Mouse (Mus musculus): Measurements from ENCODE around the gene 1520401A03Rik. TPM values are rescaled to one million over a fixed set of nuclear protein-coding genes. Genes with fewer than 3 reads are reported as not detected.
"Not testable (repeated sequence)": the region's sequence is repeated elsewhere in the genome, so short reads cannot be mapped to it uniquely, and the experiment has no call there.

1520401A03Rik gene
- 0.22 TPM in 1 of 2 replicates, not detected in the other for polyA plus RNA-seq (2012; ENCODE audit: insufficient read depth, low replicate concordance)

GRCm38 (mm10) chr17:23722376-23723125 lies at the start of gene 1520401A03Rik:
Gene 1520401A03Rik (minus strand): TSS chr17:23722783.
- Histone ChIP-seq H3K4me1 (peaks cover 26% of the 10 kb centered on the region), H3K9me3 (no peaks in the 10 kb centered on the region), H3K27me3 (replicated peaks) (peaks cover 43% of the 10 kb centered on the region), H3K4me3 (replicated peaks) (no peak within 1 kb of the TSS), H3K36me3 (replicated peaks; ENCODE audit: low read length) (no peaks in the 10 kb centered on the region)
- no peak for TF ChIP-seq GATA1 (IDR thresholded peaks at IDR 0.05; ENCODE audit: borderline replicate concordance, low read length)
- TF ChIP-seq FLI1 (IDR thresholded peaks at IDR 0.05; ENCODE audit: low read length): no peak

GRCm38 (mm10) chr17:23772219-23772556 lies 49.6 kb upstream of the 1520401A03Rik start:
- peaks cover 34% of the 10 kb centered on the region for H3K4me1 ChIP-seq
- not testable (repeated sequence) for H3K27me3 ChIP-seq (replicated peaks); H3K36me3 ChIP-seq (replicated peaks; ENCODE audit: low read length); H3K9me3 ChIP-seq; H3K4me3 ChIP-seq (replicated peaks)

DNA sequence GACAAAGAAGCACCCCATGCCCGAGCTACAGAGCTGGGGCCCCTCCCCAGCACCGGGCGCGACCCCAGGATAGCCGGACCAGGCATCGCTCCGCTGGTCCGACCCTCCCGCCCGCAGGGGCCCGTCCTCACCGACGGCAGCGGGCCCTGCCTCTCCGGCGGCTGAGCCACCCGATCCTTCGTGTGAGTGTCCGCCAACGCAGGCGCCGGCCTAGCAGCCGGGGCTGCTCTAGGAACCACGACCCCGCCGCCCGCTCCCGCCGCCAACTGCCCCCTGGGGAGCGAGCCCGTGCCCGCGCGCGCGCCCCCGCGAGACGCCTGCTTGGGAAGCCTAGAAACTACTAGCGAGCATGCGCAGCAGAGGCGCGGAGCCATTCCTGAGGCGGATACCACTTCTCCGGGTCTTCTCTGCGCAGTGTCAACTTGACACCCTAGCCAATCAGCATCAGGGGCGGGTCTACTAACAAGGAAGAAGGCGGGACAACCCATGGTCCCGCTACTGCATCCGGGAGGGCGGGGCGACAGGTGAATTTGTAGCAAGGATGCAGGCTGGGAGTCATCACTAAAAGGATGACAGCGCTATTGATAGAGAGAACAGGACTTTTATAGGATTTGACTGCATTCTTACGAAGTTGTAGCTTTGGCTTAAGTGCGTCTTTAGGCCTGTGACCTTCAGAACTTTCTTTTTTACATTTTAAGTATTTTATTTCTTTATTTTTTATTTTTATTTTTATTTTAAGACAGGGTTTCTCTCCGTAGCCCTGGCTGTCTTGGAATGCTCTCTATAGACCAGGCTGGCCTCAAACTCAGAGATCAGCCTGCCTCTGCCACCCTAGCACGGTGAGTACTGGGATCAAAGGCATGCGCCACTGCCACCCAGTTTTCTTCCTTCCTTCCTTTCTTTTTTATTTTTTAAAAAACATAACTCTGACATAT lies 49.0 kb upstream of the 1520401A03Rik start, which contains the start of gene Flywch1:
Gene Flywch1, minus strand, starts transcription at position 319 of the 935 bp plus-strand sequence.
- no peaks in the 10 kb centered on the region for H3K27me3 ChIP-seq (replicated peaks)
- TF ChIP-seq GATA1 (IDR thresholded peaks at IDR 0.05; ENCODE audit: borderline replicate concordance, low read length): no peak
- no peak for TF ChIP-seq FLI1 (IDR thresholded peaks at IDR 0.05; ENCODE audit: low read length)

GRCm38 (mm10) chr17:23770896-23771283 lies 48.3 kb upstream of the 1520401A03Rik start:
- TF ChIP-seq GATA1 (IDR thresholded peaks at IDR 0.05; ENCODE audit: borderline replicate concordance, low read length): no peak
- TF ChIP-seq FLI1 (IDR thresholded peaks at IDR 0.05; ENCODE audit: low read length): no peak
- H3K4me3 ChIP-seq (replicated peaks): peak overlapping the region; percentile 96
- peaks cover 6% of the 10 kb centered on the region for H3K36me3 ChIP-seq (replicated peaks; ENCODE audit: low read length)
- no peaks in the 10 kb centered on the region for H3K9me3 ChIP-seq
- H3K4me1 ChIP-seq: peaks cover 24% of the 10 kb centered on the region
- H3K27me3 ChIP-seq (replicated peaks): no peaks in the 10 kb centered on the region

More for the DNA sequence above, 49.0 kb upstream of the 1520401A03Rik start, which contains the start of gene Flywch1:
- peaks cover 28% of the 10 kb centered on the region for H3K4me1 ChIP-seq
- peak within 1 kb of the TSS; percentile 96 for H3K4me3 ChIP-seq (replicated peaks)
- H3K36me3 ChIP-seq (replicated peaks; ENCODE audit: low read length): peaks cover 6% of the 10 kb centered on the region
- no peaks in the 10 kb centered on the region for H3K9me3 ChIP-seq

- H3K36me3 ChIP-seq (replicated peaks; ENCODE audit: low read length): peaks cover 6% of the 10 kb centered on the region
- H3K27me3 ChIP-seq (replicated peaks): no peaks in the 10 kb centered on the region
- peaks cover 24% of the 10 kb centered on the region for H3K4me1 ChIP-seq
- TF ChIP-seq GATA1 (IDR thresholded peaks at IDR 0.05; ENCODE audit: borderline replicate concordance, low read length): no peak
- no peak for TF ChIP-seq FLI1 (IDR thresholded peaks at IDR 0.05; ENCODE audit: low read length)
- no peaks in the 10 kb centered on the region for H3K9me3 ChIP-seq
- H3K4me3 ChIP-seq (replicated peaks): peak overlapping the region; percentile 96
Measured at GRCm38 (mm10) chr17:23770493-23770892, 47.9 kb upstream of the 1520401A03Rik start.

DNA sequence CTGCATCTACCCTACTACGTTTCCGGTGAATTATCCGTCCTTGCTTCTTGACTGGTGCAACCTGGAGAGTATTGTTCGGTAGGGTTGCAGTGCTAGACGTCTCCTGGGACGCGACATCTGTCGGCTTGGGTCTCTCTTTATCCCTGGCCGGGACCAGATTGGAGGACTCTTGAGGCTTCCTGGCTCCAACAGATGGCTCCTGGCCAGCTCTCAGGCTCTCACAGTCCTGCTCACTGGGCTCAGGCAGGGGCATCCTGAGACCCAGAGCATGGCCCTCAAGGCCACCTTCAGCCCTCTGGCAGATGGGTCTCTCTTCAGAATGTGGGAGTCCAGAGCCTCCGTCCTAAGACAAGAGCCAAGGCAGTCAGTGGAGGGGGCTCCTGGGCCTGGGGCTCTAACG lies 40.4 kb upstream of the 1520401A03Rik start:
- TF ChIP-seq FLI1 (IDR thresholded peaks at IDR 0.05; ENCODE audit: low read length): no peak
- no peak for TF ChIP-seq GATA1 (IDR thresholded peaks at IDR 0.05; ENCODE audit: borderline replicate concordance, low read length)
- no peaks in the 10 kb centered on the region for H3K9me3 ChIP-seq
- peaks cover 7% of the 10 kb centered on the region for H3K4me1 ChIP-seq
- no peaks in the 10 kb centered on the region for H3K27me3 ChIP-seq (replicated peaks)
- H3K36me3 ChIP-seq (replicated peaks; ENCODE audit: low read length): peaks cover 50% of the 10 kb centered on the region
- H3K4me3 ChIP-seq (replicated peaks): no peak overlapping the region

DNA sequence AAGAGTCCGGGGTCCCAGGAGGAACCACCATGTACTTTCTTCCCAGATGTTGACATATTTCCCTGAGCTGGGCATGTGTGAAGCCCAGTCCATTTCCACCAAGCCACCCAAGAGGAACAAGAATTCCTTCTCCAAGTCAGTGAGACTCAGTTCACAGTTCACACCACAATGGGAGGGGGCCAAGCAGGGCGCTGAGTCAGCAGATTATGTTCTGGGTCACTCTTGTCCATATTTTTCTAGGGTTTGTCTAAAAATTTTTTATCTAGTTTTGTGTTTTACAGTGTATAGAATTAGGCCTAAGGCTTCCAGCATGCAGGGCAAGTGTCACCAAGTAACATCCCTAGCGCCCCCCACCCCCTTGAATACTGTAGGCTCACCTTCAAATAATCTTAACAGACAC lies 38.6 kb upstream of the 1520401A03Rik start:
- Histone ChIP-seq H3K4me1 (peaks cover 9% of the 10 kb centered on the region), H3K27me3 (replicated peaks) (no peaks in the 10 kb centered on the region), H3K9me3 (no peaks in the 10 kb centered on the region), H3K4me3 (replicated peaks) (no peak overlapping the region), H3K36me3 (replicated peaks; ENCODE audit: low read length) (peaks cover 66% of the 10 kb centered on the region)
- TF ChIP-seq FLI1 (IDR thresholded peaks at IDR 0.05; ENCODE audit: low read length) (no peak), GATA1 (IDR thresholded peaks at IDR 0.05; ENCODE audit: borderline replicate concordance, low read length) (no peak)

DNA sequence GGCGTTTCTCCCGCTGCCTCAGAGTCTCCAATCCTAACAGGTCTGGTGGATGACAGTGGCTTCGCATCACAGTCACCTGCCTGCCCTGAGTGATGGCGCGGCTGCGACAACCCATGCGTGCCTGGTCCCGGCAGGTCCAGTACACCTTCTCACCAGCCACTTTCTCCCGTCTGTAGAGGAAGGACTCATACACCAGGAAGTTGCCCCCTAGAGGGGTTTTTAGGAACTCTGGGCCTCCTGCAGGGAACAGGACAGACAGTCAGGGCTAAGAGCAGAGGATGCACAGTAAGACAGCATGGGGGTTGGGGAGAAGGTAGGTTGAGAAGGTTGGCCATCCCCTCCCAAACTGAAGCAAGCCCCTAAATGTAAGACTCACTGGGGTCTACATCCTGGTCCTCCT lies 37.6 kb upstream of the 1520401A03Rik start:
- peaks cover 16% of the 10 kb centered on the region for H3K4me1 ChIP-seq
- no peaks in the 10 kb centered on the region for H3K27me3 ChIP-seq (replicated peaks)
- H3K9me3 ChIP-seq: no peaks in the 10 kb centered on the region
- TF ChIP-seq FLI1 (IDR thresholded peaks at IDR 0.05; ENCODE audit: low read length) (no peak), GATA1 (IDR thresholded peaks at IDR 0.05; ENCODE audit: borderline replicate concordance, low read length) (no peak)
- H3K4me3 ChIP-seq (replicated peaks): no peak overlapping the region
- H3K36me3 ChIP-seq (replicated peaks; ENCODE audit: low read length): peaks cover 75% of the 10 kb centered on the region

DNA sequence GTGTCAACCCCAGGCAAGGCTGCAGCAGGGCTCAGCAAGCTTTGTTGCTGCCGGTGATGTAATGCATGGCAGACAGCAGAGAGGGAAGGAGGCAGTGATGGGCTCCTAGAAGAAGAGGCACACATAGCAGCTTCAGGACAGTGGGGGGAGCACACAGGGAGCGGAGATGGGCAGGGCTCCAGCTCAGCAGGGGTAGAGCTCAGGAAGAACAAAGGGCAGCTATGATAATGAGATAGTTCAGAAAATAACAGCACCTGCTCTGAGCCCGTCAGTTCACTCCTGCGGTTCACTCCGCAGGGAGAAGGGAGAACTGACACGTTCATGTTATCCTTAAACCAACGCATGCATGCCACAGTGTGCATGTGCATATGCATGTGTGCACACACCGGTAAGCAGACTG lies 36.2 kb upstream of the 1520401A03Rik start:
- no peaks in the 10 kb centered on the region for H3K27me3 ChIP-seq (replicated peaks)
- H3K36me3 ChIP-seq (replicated peaks; ENCODE audit: low read length): peaks cover 78% of the 10 kb centered on the region
- no peak overlapping the region for H3K4me3 ChIP-seq (replicated peaks)
- no peaks in the 10 kb centered on the region for H3K9me3 ChIP-seq
- peaks cover 15% of the 10 kb centered on the region for H3K4me1 ChIP-seq
- no peak for TF ChIP-seq FLI1 (IDR thresholded peaks at IDR 0.05; ENCODE audit: low read length)
- TF ChIP-seq GATA1 (IDR thresholded peaks at IDR 0.05; ENCODE audit: borderline replicate concordance, low read length): no peak

- Histone ChIP-seq H3K4me1 (peaks cover 8% of the 10 kb centered on the region), H3K36me3 (replicated peaks; ENCODE audit: low read length) (peaks cover 85% of the 10 kb centered on the region), H3K4me3 (replicated peaks) (no peak overlapping the region), H3K27me3 (replicated peaks) (no peaks in the 10 kb centered on the region), H3K9me3 (no peaks in the 10 kb centered on the region)
- TF ChIP-seq GATA1 (IDR thresholded peaks at IDR 0.05; ENCODE audit: borderline replicate concordance, low read length) (no peak), FLI1 (IDR thresholded peaks at IDR 0.05; ENCODE audit: low read length) (no peak)
Measured at GRCm38 (mm10) chr17:23757581-23757980, 35.0 kb upstream of the 1520401A03Rik start.

All from megakaryocyte, embryonic 14.5 days (primary cell).